Mouse (Mus musculus): ENCODE measurements at regions not wholly inside any gene's neighbourhood (a gene's known extent, or its start where the extent isn't known, plus 50 kb on each side); places are given as distances from the start of the nearest gene placed in this dataset.

DNA sequence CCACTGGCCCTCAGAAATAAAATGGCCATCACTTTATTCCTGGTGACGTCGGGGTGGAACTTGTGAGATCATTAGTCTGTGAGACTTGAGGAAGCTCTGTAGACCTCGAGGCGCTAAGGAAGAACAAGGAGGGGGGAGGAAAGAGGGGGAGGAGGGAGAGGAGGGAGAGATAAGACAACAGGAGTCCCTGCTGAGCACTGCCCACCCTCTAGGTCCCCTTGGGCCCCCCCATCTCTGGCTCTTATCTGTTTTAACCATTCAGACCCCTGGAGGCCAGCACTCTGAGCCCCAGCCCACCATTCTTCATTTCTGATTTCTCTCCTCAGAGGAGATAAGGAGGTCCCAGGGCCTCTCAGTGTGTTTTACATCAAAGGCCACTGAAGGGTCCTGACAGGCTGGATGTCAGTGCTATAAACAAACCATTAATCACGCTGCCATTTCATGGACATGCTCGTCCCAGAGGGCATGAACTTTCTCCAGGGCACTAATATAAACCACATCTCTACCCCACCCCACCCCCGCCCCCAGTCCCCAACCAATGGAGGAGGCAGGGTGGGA, 139.0 kb downstream of the Chic2 start:
- H3K27me3 ChIP-seq (ENCODE audit: control insufficient read depth, insufficient read depth, low read length): no peaks in the 10 kb centered on the region
- TF ChIP-seq CTCF (IDR thresholded peaks at IDR 0.05; ENCODE audit: control insufficient read depth, insufficient read depth, insufficient replicate concordance, low read depth, low read length): no peak
- TF ChIP-seq POLR2A (IDR thresholded peaks at IDR 0.05; ENCODE audit: control insufficient read depth, low read depth, low read length): no peak
- H3K36me3 ChIP-seq (ENCODE audit: control insufficient read depth, insufficient read depth, low read length): no peaks in the 10 kb centered on the region
- no peaks in the 10 kb centered on the region for H3K4me1 ChIP-seq (ENCODE audit: control insufficient read depth, insufficient read depth, low read length)
- no peak overlapping the region for H3K27ac ChIP-seq (ENCODE audit: control insufficient read depth, insufficient read depth, low read depth, low read length)
- H3K4me3 ChIP-seq (ENCODE audit: control insufficient read depth, low read depth, low read length): no peak overlapping the region

DNA sequence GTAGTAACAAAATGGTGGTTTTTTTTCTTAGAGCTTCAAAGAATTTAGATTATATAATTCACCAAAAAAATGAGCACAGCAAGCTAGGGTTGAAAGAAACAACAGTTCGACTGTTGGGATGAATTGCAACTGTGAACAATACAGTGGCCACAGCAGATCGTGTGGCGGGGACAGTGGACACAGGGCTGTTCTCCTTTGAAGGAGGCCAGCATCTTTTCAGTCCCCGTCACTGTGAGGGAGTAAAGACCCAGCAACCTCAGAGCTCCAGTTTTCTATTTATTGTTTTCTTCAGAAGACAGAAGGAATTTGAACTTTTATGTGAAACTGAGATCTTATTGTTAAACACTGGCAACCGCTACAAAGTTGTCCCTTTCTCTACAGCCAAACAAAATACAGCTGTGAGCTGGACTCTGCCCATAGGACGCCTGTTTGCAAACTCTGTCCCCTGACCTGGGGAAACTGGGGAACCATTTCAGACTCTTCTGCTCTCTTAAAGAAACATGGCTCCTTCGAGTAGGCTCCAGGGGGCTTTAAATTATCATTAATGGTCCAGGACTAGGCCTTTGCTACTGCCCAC, 139.6 kb downstream of the Chic2 start:
- Histone ChIP-seq H3K36me3 (ENCODE audit: control insufficient read depth, insufficient read depth, low read length) (no peaks in the 10 kb centered on the region), H3K27ac (ENCODE audit: control insufficient read depth, insufficient read depth, low read depth, low read length) (no peak overlapping the region), H3K27me3 (ENCODE audit: control insufficient read depth, insufficient read depth, low read length) (no peaks in the 10 kb centered on the region), H3K4me1 (ENCODE audit: control insufficient read depth, insufficient read depth, low read length) (no peaks in the 10 kb centered on the region), H3K4me3 (ENCODE audit: control insufficient read depth, low read depth, low read length) (no peak overlapping the region)
- no peak for TF ChIP-seq CTCF (IDR thresholded peaks at IDR 0.05; ENCODE audit: control insufficient read depth, insufficient read depth, insufficient replicate concordance, low read depth, low read length)
- TF ChIP-seq POLR2A (IDR thresholded peaks at IDR 0.05; ENCODE audit: control insufficient read depth, low read depth, low read length): no peak

DNA sequence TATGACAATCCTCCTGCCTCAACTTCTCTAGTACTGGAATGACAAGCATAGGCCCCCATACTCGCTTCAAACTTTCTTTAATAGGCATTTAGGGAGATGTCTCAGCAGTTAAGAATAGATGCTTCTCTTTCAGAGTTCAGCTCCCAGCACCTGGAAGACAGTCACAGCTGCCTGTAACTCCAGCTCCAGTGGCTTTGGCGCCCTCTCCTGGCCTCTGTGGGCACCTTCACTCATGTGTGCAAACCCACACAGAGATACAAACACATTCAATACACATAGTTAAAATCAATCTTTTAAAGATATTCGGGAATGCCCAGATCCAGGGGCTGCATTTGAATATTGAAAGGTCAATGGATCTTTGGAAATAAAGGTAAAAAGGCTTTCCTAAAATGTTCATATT, 140.2 kb downstream of the Chic2 start:
- no peak for TF ChIP-seq POLR2A (IDR thresholded peaks at IDR 0.05; ENCODE audit: control insufficient read depth, low read depth, low read length)
- peak; percentile 68; the same call in 1 of the 2 replicates for TF ChIP-seq CTCF (IDR thresholded peaks at IDR 0.05; ENCODE audit: control insufficient read depth, insufficient read depth, insufficient replicate concordance, low read depth, low read length)
- Histone ChIP-seq H3K4me3 (ENCODE audit: control insufficient read depth, low read depth, low read length) (no peak overlapping the region), H3K36me3 (ENCODE audit: control insufficient read depth, insufficient read depth, low read length) (no peaks in the 10 kb centered on the region), H3K4me1 (ENCODE audit: control insufficient read depth, insufficient read depth, low read length) (no peaks in the 10 kb centered on the region), H3K27ac (ENCODE audit: control insufficient read depth, insufficient read depth, low read depth, low read length) (no peak overlapping the region), H3K27me3 (ENCODE audit: control insufficient read depth, insufficient read depth, low read length) (no peaks in the 10 kb centered on the region)

DNA sequence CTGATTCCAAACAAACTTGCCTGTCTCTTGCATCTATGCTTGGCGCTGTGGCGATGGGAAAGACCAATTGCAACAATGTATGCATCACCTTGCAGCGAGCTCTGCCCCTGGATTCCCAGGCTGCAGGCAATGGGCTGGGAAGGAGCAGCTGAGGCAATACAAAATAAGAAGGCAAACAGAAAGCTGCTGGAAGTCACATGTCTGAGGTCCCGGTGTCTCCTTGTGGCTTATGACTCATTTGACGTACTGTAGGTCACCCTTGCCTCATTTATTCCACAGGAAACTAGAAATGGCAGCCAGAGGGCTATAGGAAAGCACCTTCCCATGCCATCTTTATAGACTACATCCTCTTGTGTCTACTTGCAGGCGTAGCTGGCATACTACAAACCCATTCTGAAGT, 140.9 kb downstream of the Chic2 start:
- no peak overlapping the region for H3K4me3 ChIP-seq (ENCODE audit: control insufficient read depth, low read depth, low read length)
- H3K4me1 ChIP-seq (ENCODE audit: control insufficient read depth, insufficient read depth, low read length): no peaks in the 10 kb centered on the region
- TF ChIP-seq POLR2A (IDR thresholded peaks at IDR 0.05; ENCODE audit: control insufficient read depth, low read depth, low read length) (no peak), CTCF (IDR thresholded peaks at IDR 0.05; ENCODE audit: control insufficient read depth, insufficient read depth, insufficient replicate concordance, low read depth, low read length) (no peak)
- no peak overlapping the region for H3K27ac ChIP-seq (ENCODE audit: control insufficient read depth, insufficient read depth, low read depth, low read length)
- no peaks in the 10 kb centered on the region for H3K27me3 ChIP-seq (ENCODE audit: control insufficient read depth, insufficient read depth, low read length)
- no peaks in the 10 kb centered on the region for H3K36me3 ChIP-seq (ENCODE audit: control insufficient read depth, insufficient read depth, low read length)

DNA sequence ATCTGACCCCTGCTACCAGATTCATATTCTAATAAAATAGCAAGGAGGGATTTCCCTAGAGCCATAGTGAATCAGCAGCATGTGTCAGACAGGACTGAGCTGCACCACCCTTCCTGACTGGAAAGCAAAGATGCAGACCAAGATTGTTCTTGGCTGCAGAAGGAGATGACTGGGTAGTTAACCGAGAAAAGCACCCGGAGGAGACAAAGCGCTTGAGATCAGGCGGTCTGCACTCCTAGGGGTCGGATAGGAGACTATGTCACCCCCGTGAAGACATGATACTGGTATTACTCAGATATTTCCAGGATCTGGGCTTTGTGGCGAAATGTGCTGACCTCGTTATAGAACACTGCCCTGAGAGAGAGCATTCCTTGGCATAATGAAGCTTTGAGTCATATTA, 147.4 kb downstream of the Chic2 start:
- Histone ChIP-seq H3K4me1 (ENCODE audit: control insufficient read depth, insufficient read depth, low read length) (no peaks in the 10 kb centered on the region), H3K27ac (ENCODE audit: control insufficient read depth, insufficient read depth, low read depth, low read length) (no peak overlapping the region), H3K4me3 (ENCODE audit: control insufficient read depth, low read depth, low read length) (no peak overlapping the region), H3K36me3 (ENCODE audit: control insufficient read depth, insufficient read depth, low read length) (no peaks in the 10 kb centered on the region), H3K27me3 (ENCODE audit: control insufficient read depth, insufficient read depth, low read length) (no peaks in the 10 kb centered on the region)
- no peak for TF ChIP-seq POLR2A (IDR thresholded peaks at IDR 0.05; ENCODE audit: control insufficient read depth, low read depth, low read length)
- no peak for TF ChIP-seq CTCF (IDR thresholded peaks at IDR 0.05; ENCODE audit: control insufficient read depth, insufficient read depth, insufficient replicate concordance, low read depth, low read length)

DNA sequence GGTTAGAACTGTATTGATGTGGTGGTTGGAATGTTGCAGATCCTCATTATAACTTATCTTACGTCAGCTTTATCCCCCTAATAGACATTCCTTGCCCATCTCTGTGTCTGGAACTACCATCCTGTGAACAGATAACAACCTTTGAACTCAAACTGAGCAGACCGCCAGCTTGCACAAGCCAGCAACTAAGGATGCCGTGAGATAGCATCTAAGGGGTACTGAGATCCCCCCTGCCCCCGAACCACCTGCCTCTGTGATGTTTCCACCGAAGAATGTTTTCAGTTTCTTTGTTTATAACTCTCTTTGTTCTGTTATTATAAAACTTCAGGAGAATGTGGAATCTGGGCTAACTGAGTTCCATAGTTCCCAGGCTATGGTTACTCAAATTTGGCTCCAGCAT, 151.3 kb downstream of the Chic2 start:
- Histone ChIP-seq H3K36me3 (ENCODE audit: control insufficient read depth, insufficient read depth, low read length) (no peaks in the 10 kb centered on the region), H3K4me1 (ENCODE audit: control insufficient read depth, insufficient read depth, low read length) (no peaks in the 10 kb centered on the region; the same call in 1 of the 2 replicates), H3K27ac (ENCODE audit: control insufficient read depth, insufficient read depth, low read depth, low read length) (no peak overlapping the region), H3K27me3 (ENCODE audit: control insufficient read depth, insufficient read depth, low read length) (no peaks in the 10 kb centered on the region), H3K4me3 (ENCODE audit: control insufficient read depth, low read depth, low read length) (no peak overlapping the region)
- TF ChIP-seq POLR2A (IDR thresholded peaks at IDR 0.05; ENCODE audit: control insufficient read depth, low read depth, low read length) (no peak), CTCF (IDR thresholded peaks at IDR 0.05; ENCODE audit: control insufficient read depth, insufficient read depth, insufficient replicate concordance, low read depth, low read length) (no peak)

DNA sequence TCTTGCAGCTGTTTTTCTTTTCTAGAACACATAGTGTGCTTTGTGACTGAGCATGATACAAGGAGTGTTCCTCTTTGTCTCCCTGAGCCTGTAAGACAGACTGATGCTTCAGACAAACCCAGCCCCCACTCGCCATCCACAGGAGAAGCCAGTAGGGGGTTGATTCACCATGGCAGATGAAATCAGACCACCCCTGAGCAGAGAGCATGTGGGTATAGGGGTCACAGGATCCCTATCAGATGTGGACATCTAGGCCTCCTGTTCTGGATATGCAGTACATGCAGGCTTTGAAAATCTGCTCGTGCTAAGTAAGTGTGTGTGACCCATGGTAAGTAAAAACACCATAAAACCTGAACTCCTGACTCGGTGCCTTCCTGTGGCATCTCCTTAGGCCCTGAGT, 153.0 kb downstream of the Chic2 start:
- H3K36me3 ChIP-seq (ENCODE audit: control insufficient read depth, insufficient read depth, low read length): no peaks in the 10 kb centered on the region
- no peak for TF ChIP-seq CTCF (IDR thresholded peaks at IDR 0.05; ENCODE audit: control insufficient read depth, insufficient read depth, insufficient replicate concordance, low read depth, low read length)
- TF ChIP-seq POLR2A (IDR thresholded peaks at IDR 0.05; ENCODE audit: control insufficient read depth, low read depth, low read length): no peak
- H3K27me3 ChIP-seq (ENCODE audit: control insufficient read depth, insufficient read depth, low read length): no peaks in the 10 kb centered on the region
- no peaks in the 10 kb centered on the region; the same call in 1 of the 2 replicates for H3K4me1 ChIP-seq (ENCODE audit: control insufficient read depth, insufficient read depth, low read length)
- no peak overlapping the region for H3K4me3 ChIP-seq (ENCODE audit: control insufficient read depth, low read depth, low read length)
- H3K27ac ChIP-seq (ENCODE audit: control insufficient read depth, insufficient read depth, low read depth, low read length): no peak overlapping the region

Data from testis, adult 2 months (tissue).